Mouse (Mus musculus) myocyte (in vitro differentiated cells): ENCODE measurements around the gene Suclg2.

Experiments used
- CEBPB ChIP-seq: IDR thresholded peaks from 2 replicates; pipeline ENCODE4 v1.6.1; 2011; ENCODE audit warnings: mild to moderate bottlenecking, moderate library complexity; ENCODE audit not compliant: poor library complexity, insufficient read depth, severe bottlenecking
- MAX ChIP-seq: IDR thresholded peaks from one replicate; pipeline ENCODE4 v1.6.1; 2011; ENCODE audit warnings: low read depth, mild to moderate bottlenecking, control low read depth
- MYOD1 ChIP-seq, 3 experiments: IDR thresholded peaks; one replicate each; pipeline ENCODE4 v1.6.1; 2011; ENCODE audit warnings: control low read depth in 2 of 3, low read depth in 2 of 3, mild to moderate bottlenecking in 2 of 3, moderate library complexity in 1 of 3; ENCODE audit not compliant: insufficient read length in 2 of 3, control insufficient read depth in 1 of 3
- POLR2A ChIP-seq: IDR thresholded peaks from one replicate; pipeline ENCODE4 v1.6.1; 2011; ENCODE audit warnings: low read depth, mild to moderate bottlenecking, control low read depth, moderate library complexity; ENCODE audit not compliant: insufficient read length

DNA sequence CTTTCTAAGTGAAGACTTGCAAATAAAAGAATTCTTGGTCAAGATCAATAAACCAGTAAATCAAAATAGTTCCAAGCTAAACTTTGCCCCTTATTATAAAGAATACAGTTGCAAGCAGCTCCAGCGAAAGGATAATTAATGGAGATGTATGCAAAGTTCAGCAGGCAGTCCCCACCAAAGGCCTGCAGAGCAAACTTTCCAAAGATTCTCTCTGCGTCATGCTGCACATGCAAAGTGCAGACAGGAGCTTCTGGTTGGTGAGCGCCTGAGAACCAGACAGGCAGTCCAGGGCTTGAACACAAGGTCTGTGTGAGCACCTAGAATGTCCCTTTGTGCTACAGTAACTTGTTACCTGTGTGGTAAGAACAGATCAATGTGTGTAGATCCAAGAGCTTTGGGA, 147.0 kb downstream of the Suclg2 start:
- TF ChIP-seq CEBPB (no peak), POLR2A (no peak), MAX (no peak), MYOD1 (IDR thresholded peaks at IDR 0.05; ENCODE audit: control insufficient read depth in 1 of 3, insufficient read length in 2 of 3, low read depth in 2 of 3) (no peak)
